Mouse (Mus musculus) ES-E14 (cell line): ENCODE measurements around the gene Krtap3-1.

ENCODE experiments used
- CHD2 ChIP-seq: IDR thresholded peaks from 2 replicates; pipeline ENCODE4 v1.6.1; 2014; ENCODE audit warnings: mild to moderate bottlenecking, low read depth, low read length, inconsistent platforms
- HCFC1 ChIP-seq: IDR thresholded peaks from 2 replicates; pipeline ENCODE4 v1.6.1; 2012; ENCODE audit warnings: low read length, inconsistent platforms, borderline replicate concordance; ENCODE audit not compliant: insufficient read depth
- MAFK ChIP-seq: IDR thresholded peaks from 2 replicates; pipeline ENCODE4 v1.6.1; 2014; ENCODE audit warnings: mild to moderate bottlenecking, low read depth, low read length, inconsistent platforms; ENCODE audit not compliant: insufficient read depth
- ZC3H11A ChIP-seq: IDR thresholded peaks from 2 replicates; pipeline ENCODE4 v1.6.1; 2012; ENCODE audit warnings: low read depth, mild to moderate bottlenecking, inconsistent platforms, low read length, borderline replicate concordance
- ZNF384 ChIP-seq: IDR thresholded peaks from 2 replicates; pipeline ENCODE4 v1.6.1; 2012; ENCODE audit warnings: low read depth, low read length, inconsistent platforms

GRCm38 (mm10) chr11:99573164-99573563 is 6.7 kb upstream of the Krtap3-1 start:
- TF ChIP-seq HCFC1 (no peak), CHD2 (no peak), ZNF384 (no peak), ZC3H11A (no peak), MAFK (no peak)
